Mouse (Mus musculus): ENCODE data around the gene Slc24a1.

DNA sequence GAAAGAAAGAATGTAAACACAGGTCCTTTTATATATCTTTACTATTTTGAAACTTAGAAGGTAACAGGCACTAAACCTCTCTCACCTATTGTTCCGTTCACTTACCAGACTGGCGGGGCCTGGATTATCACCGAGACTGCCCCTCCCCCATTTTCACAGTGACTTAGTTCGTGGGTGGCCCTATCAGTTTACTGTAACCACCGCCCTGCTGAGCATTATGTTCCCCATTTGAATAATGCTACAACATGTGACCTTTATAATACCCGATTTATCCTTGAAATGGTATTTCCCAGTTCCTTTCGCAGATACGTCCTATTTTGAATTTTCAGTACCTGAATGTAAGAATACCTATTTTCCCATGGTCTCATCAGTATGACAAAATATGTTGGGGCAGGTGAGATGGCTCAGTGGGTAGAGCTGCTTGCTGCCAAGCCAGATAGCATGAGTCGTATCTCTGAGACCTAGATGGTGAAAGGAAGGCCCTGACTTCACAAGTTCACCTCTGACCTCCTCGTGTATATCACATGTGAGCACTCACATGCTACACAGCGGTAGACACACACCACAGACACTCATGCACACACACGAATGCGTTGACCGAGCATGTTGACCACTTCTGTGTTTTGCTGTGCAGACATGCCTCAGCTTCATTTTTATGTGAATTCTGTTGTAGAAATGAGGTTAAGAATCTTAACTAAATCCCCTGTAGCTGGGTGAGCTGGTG, 46.3 kb downstream of the Slc24a1 start:
- no peak for TF ChIP-seq CTCF (IDR thresholded peaks at IDR 0.05; ENCODE audit: borderline replicate concordance, extremely low read depth, insufficient read depth, insufficient read length)
- no peak for TF ChIP-seq POLR2A (IDR thresholded peaks at IDR 0.05; ENCODE audit: borderline replicate concordance, extremely low read depth, insufficient read depth, insufficient read length, poor library complexity, severe bottlenecking)
